Mouse (Mus musculus) hindbrain, embryonic 15.5 days (tissue): ENCODE measurements around the gene Ddah1. TPM values are rescaled to one million over a fixed set of nuclear protein-coding genes. Genes with fewer than 3 reads are reported as not detected.
"Not testable (repeated sequence)": the region's sequence is repeated elsewhere in the genome, so short reads cannot be mapped to it uniquely, and the experiment has no call there.

Experiments used
- ATAC-seq: fragments of 200-750 bp; cut with Nextera tagmentation; 2 replicates; pipeline ENCODE4 v1.8.0; 2017; ENCODE audit warnings: low read depth, moderate number of reproducible peaks, moderate TSS enrichment; ENCODE audit not compliant: low FRiP score
- H3K27ac ChIP-seq: fragments of 300-500 bp; sonication (generic); replicated peaks from 2 replicates; pipeline ENCODE4 v1.5.1; 2015; ENCODE audit warnings: mild to moderate bottlenecking, inconsistent platforms
- H3K27me3 ChIP-seq: fragments of 300-500 bp; sonication (generic); 2 replicates; pipeline ENCODE4 v1.6.1; 2015; ENCODE audit warnings: control low read depth, inconsistent platforms
- H3K36me3 ChIP-seq: fragments of 300-500 bp; sonication (generic); 2 replicates; pipeline ENCODE4 v1.6.1; 2015; ENCODE audit warnings: control low read depth, inconsistent platforms
- H3K4me1 ChIP-seq: fragments of 300-500 bp; sonication (generic); replicated peaks from 2 replicates; pipeline ENCODE4 v1.6.1; 2015; ENCODE audit warnings: control low read depth, inconsistent platforms
- H3K4me2 ChIP-seq: fragments of 300-500 bp; sonication (generic); 2 replicates; pipeline ENCODE4 v1.6.1; 2015; ENCODE audit warnings: moderate library complexity, mild to moderate bottlenecking, inconsistent platforms
- H3K4me3 ChIP-seq: fragments of 300-500 bp; sonication (generic); 2 replicates; pipeline ENCODE4 v1.5.1; 2015; ENCODE audit warnings: mild to moderate bottlenecking, inconsistent platforms
- H3K9ac ChIP-seq: fragments of 300-500 bp; sonication (generic); 2 replicates; pipeline ENCODE4 v1.6.1; 2015; ENCODE audit warnings: inconsistent platforms
- H3K9me3 ChIP-seq: fragments of 300-500 bp; sonication (generic); 2 replicates; pipeline ENCODE4 v1.6.1; 2016; ENCODE audit warnings: control low read depth, inconsistent platforms
- WGBS: fragments of 180-500 bp; shearing (Covaris S2); methylation state at CpG from one replicate; pipeline ENCODE4 v1.1.7; 2015; 5-methylcytosine and 5-hydroxymethylcytosine counted together
- polyA plus RNA-seq: library from polyadenylated mRNA; unstranded; fragments of >200 nt; fragmentation: Nextera tagmentation; extraction: Ambion mirVana; gene quantifications from 2 replicates; pipeline ENCODE4 v1.2.1, GENCODE M21; 2015

Gene Ddah1
- polyA plus RNA-seq, 1 experiment from 2014 or later, result 122 TPM

- ATAC-seq, result no peak
- Histone ChIP-seq H3K36me3 (no peaks in the 10 kb centered on the region), H3K9me3 (no peaks in the 10 kb centered on the region), H3K4me2 (no peak overlapping the region), H3K27me3 (no peaks in the 10 kb centered on the region), H3K4me1 (no peaks in the 10 kb centered on the region), H3K4me3 (no peak overlapping the region), H3K9ac (no peak overlapping the region), H3K27ac (no peak overlapping the region)
- WGBS, result 88% methylated on average over 11 of the region's 11 CpGs
These were observed 117.6 kb downstream of the Ddah1 start for GRCm38 (mm10) chr3:145876120-145876519.

- 91% methylated on average over 14 of the region's 14 CpGs for WGBS
These were observed 120.4 kb downstream of the Ddah1 start for GRCm38 (mm10) chr3:145878867-145879266.

GRCm38 (mm10) chr3:145880335-145880734, 121.9 kb downstream of the Ddah1 start:
- no peaks in the 10 kb centered on the region for H3K27me3 ChIP-seq
- WGBS, result 95% methylated on average over 1 of the region's 1 CpGs
- no peak for ATAC-seq

More at GRCm38 (mm10) chr3:145878867-145879266, 120.4 kb downstream of the Ddah1 start:
- ATAC-seq, H3K27me3 ChIP-seq, H3K4me2 ChIP-seq, H3K9me3 ChIP-seq, H3K9ac ChIP-seq, H3K27ac ChIP-seq, H3K4me1 ChIP-seq, H3K4me3 ChIP-seq, H3K36me3 ChIP-seq: not testable (repeated sequence)

GRCm38 (mm10) chr3:145882076-145882874, 123.8 kb downstream of the Ddah1 start:
- no peak for ATAC-seq
- 0 out of 2 replicates have a peak overlapping the region, but pooled peaks have one; percentile 12 for H3K27ac ChIP-seq
- no peaks in the 10 kb centered on the region for H3K36me3 ChIP-seq
- H3K9me3 ChIP-seq, result no peaks in the 10 kb centered on the region
- no peak overlapping the region for H3K4me2 ChIP-seq
- peaks cover 19% of the 10 kb centered on the region for H3K4me1 ChIP-seq
- 64% methylated on average over 15 of the region's 15 CpGs for WGBS
- H3K27me3 ChIP-seq, result no peaks in the 10 kb centered on the region
- H3K4me3 ChIP-seq, result no peak overlapping the region
- no peak overlapping the region for H3K9ac ChIP-seq

More at GRCm38 (mm10) chr3:145880335-145880734, 121.9 kb downstream of the Ddah1 start:
- Histone ChIP-seq H3K4me2 (no peak overlapping the region), H3K27ac (no peak overlapping the region), H3K9me3 (no peaks in the 10 kb centered on the region), H3K36me3 (no peaks in the 10 kb centered on the region), H3K4me3 (no peak overlapping the region), H3K9ac (no peak overlapping the region), H3K4me1 (peaks cover 13% of the 10 kb centered on the region; the same call in 1 of the 2 replicates)

GRCm38 (mm10) chr3:145883233-145883632, 124.8 kb downstream of the Ddah1 start:
- Histone ChIP-seq H3K27ac (no peak overlapping the region), H3K36me3 (no peaks in the 10 kb centered on the region), H3K4me1 (peaks cover 19% of the 10 kb centered on the region), H3K4me2 (no peak overlapping the region), H3K4me3 (no peak overlapping the region), H3K9ac (no peak overlapping the region), H3K9me3 (no peaks in the 10 kb centered on the region), H3K27me3 (no peaks in the 10 kb centered on the region)
- peak; percentile 44; the same call in 1 of the 2 replicates for ATAC-seq
- WGBS, result 54% methylated on average over 2 of the region's 2 CpGs

GRCm38 (mm10) chr3:145885376-145885775, 126.9 kb downstream of the Ddah1 start:
- no peak overlapping the region for H3K4me2 ChIP-seq
- H3K27ac ChIP-seq, result peak overlapping the region; percentile 63
- H3K36me3 ChIP-seq, result no peaks in the 10 kb centered on the region
- peaks cover 25% of the 10 kb centered on the region for H3K4me1 ChIP-seq
- no peaks in the 10 kb centered on the region for H3K9me3 ChIP-seq
- H3K4me3 ChIP-seq, result no peak overlapping the region
- H3K27me3 ChIP-seq, result no peaks in the 10 kb centered on the region
- 59% methylated on average over 4 of the region's 4 CpGs for WGBS
- ATAC-seq, result peak; percentile 25; the same call in 1 of the 2 replicates
- no peak overlapping the region for H3K9ac ChIP-seq

- no peaks in the 10 kb centered on the region for H3K27me3 ChIP-seq
- H3K9ac ChIP-seq, result no peak overlapping the region
- H3K36me3 ChIP-seq, result no peaks in the 10 kb centered on the region
- no peak overlapping the region for H3K4me3 ChIP-seq
- H3K9me3 ChIP-seq, result no peaks in the 10 kb centered on the region
- H3K27ac ChIP-seq, result peak overlapping the region; percentile 63; the same call in 1 of the 2 replicates
- 59% methylated on average over 5 of the region's 5 CpGs for WGBS
- ATAC-seq, result no peak
- no peak overlapping the region for H3K4me2 ChIP-seq
- peaks cover 25% of the 10 kb centered on the region for H3K4me1 ChIP-seq
These were observed 127.5 kb downstream of the Ddah1 start for GRCm38 (mm10) chr3:145885851-145886464.

- H3K4me3 ChIP-seq, result no peak overlapping the region
- peaks cover 19% of the 10 kb centered on the region for H3K4me1 ChIP-seq
- no peak for ATAC-seq
- no peak overlapping the region for H3K9ac ChIP-seq
- no peak overlapping the region for H3K27ac ChIP-seq
- no peaks in the 10 kb centered on the region for H3K36me3 ChIP-seq
- H3K4me2 ChIP-seq, result no peak overlapping the region
- H3K9me3 ChIP-seq, result no peaks in the 10 kb centered on the region
- WGBS, result 82% methylated on average over 6 of the region's 6 CpGs
- no peaks in the 10 kb centered on the region for H3K27me3 ChIP-seq
These were observed 129.0 kb downstream of the Ddah1 start for GRCm38 (mm10) chr3:145887430-145887971.

- H3K4me2 ChIP-seq, result no peak overlapping the region
- ATAC-seq, result peak; percentile 93
- no peak overlapping the region for H3K9ac ChIP-seq
- H3K36me3 ChIP-seq, result no peaks in the 10 kb centered on the region
- 31% methylated on average over 18 of the region's 18 CpGs for WGBS
- peak overlapping the region; percentile 51 for H3K27ac ChIP-seq
- no peaks in the 10 kb centered on the region for H3K9me3 ChIP-seq
- peaks cover 10% of the 10 kb centered on the region for H3K4me1 ChIP-seq
- no peak overlapping the region for H3K4me3 ChIP-seq
- H3K27me3 ChIP-seq, result no peaks in the 10 kb centered on the region
These were observed 132.1 kb downstream of the Ddah1 start for GRCm38 (mm10) chr3:145890346-145891132.

GRCm38 (mm10) chr3:145892451-145892850, 134.0 kb downstream of the Ddah1 start:
- H3K9me3 ChIP-seq, result no peaks in the 10 kb centered on the region
- no peak overlapping the region for H3K27ac ChIP-seq
- H3K9ac ChIP-seq, result no peak overlapping the region
- 79% methylated on average over 3 of the region's 3 CpGs for WGBS
- no peak overlapping the region for H3K4me2 ChIP-seq
- H3K4me3 ChIP-seq, result no peak overlapping the region
- no peaks in the 10 kb centered on the region for H3K27me3 ChIP-seq
- no peak for ATAC-seq
- peaks cover 6% of the 10 kb centered on the region; the same call in 1 of the 2 replicates for H3K4me1 ChIP-seq
- no peaks in the 10 kb centered on the region for H3K36me3 ChIP-seq

- ATAC-seq, result no peak
- Histone ChIP-seq H3K27ac (no peak overlapping the region), H3K9me3 (no peaks in the 10 kb centered on the region), H3K4me2 (no peak overlapping the region), H3K4me3 (no peak overlapping the region), H3K27me3 (no peaks in the 10 kb centered on the region), H3K4me1 (peaks cover 6% of the 10 kb centered on the region; the same call in 1 of the 2 replicates), H3K36me3 (no peaks in the 10 kb centered on the region), H3K9ac (no peak overlapping the region)
- 36% methylated on average over 12 of the region's 12 CpGs for WGBS
These were observed 135.7 kb downstream of the Ddah1 start for GRCm38 (mm10) chr3:145894131-145894530.
